In the genomic region with DNA sequence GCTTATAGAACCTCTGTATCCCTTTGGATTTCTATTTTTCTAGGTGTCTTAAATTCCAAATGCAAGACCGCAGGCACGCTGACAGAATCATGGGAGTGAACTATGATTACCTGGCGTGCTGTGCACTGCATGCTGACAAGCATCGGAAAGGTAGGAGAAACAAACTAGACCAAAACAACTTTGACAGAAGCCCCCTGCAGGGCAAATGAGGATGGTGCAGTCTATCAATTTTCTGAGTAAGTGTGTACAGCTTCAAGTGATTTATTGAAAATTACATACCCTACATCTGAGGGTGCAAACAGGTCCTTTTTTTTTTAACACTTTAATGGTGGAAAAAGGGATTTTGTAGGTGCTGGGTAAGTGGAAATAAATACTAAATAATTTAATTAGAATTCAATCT, we compare ENCODE assay signal across 14 mouse cellular contexts.
A peak's percentile ranks its signal among the peaks of the same experiment; 100 is the strongest.
DNase-seq lines count a peak whose midpoint lies in the region; ATAC-seq and TF ChIP-seq lines count a peak whose summit lies in the region.
"Had no signal": no experiment of that assay in that cellular context is flagged by ENCODE, and none has a peak within 500 bp of the region (broad histone marks: within the 10 kb centered on the region; RNA-seq: fewer than 3 reads in every experiment).

No protein-coding gene starts in this region.

- no peak overlapping the region for H3K4me2 ChIP-seq in intestine, postnatal 0 days (replicated peaks; ENCODE audit: low read depth)
- H3K4me2 ChIP-seq in intestine, embryonic 16.5 days (ENCODE audit: low read depth, low read length): no peak overlapping the region
- H3K4me2 ChIP-seq: limb, embryonic 13.5 days; midbrain, embryonic 15.5 days; stomach, embryonic 15.5 days had no signal

- no peak for ATAC-seq in intestine, postnatal 0 days
- ATAC-seq in intestine, embryonic 16.5 days: no peak
- peak; percentile 60; the same call in 1 of the 2 replicates for ATAC-seq in megakaryocyte, adult 5-6 weeks (ENCODE audit: poor library complexity, severe bottlenecking)
- no peak for ATAC-seq in monocyte, adult 5-6 weeks (replicated peaks; ENCODE audit: insufficient number of reproducible peaks, low FRiP score, low TSS enrichment, poor library complexity, severe bottlenecking)
- ATAC-seq: midbrain, embryonic 15.5 days had no signal

- no peak overlapping the region for H3K9ac ChIP-seq in intestine, postnatal 0 days (ENCODE audit: low read depth, low read length)
- no peak overlapping the region for H3K9ac ChIP-seq in intestine, embryonic 16.5 days (ENCODE audit: low read depth, low read length)
- H3K9ac ChIP-seq in ES-E14 (ENCODE audit: insufficient read depth, low read depth, low read length, poor library complexity, severe bottlenecking): no peak overlapping the region
- H3K9ac ChIP-seq: limb, embryonic 13.5 days; midbrain, embryonic 15.5 days; stomach, embryonic 15.5 days had no signal

- DNase-seq in 416B (ENCODE audit: low read depth) (peak; percentile 7), ES-E14 (ENCODE audit: low read depth, low spot score) (peak; percentile 19)
- no peak for DNase-seq in left cerebral cortex, postnatal 4 days
- DNase-seq: cerebellum, adult 18-20 months; heart, postnatal 4 days; kidney, postnatal 10 days had no signal

- no peak overlapping the region for H3K4me3 ChIP-seq in intestine, postnatal 0 days (ENCODE audit: low read depth, low read length)
- no peak overlapping the region for H3K4me3 ChIP-seq in intestine, embryonic 16.5 days (ENCODE audit: low read length)
- no peak overlapping the region for H3K4me3 ChIP-seq in ES-E14 (ENCODE audit: insufficient read depth in 1 of 2, low read depth in 1 of 2, low read length in 2 of 2, poor library complexity in 1 of 2, severe bottlenecking in 1 of 2)
- H3K4me3 ChIP-seq: erythroblast, embryonic 14.5 days; limb, embryonic 13.5 days; midbrain, embryonic 15.5 days; stomach, embryonic 15.5 days had no signal

- no peak overlapping the region for H3K27ac ChIP-seq in intestine, postnatal 0 days (ENCODE audit: low read depth, low read length)
- no peak overlapping the region for H3K27ac ChIP-seq in intestine, embryonic 16.5 days (ENCODE audit: low read length)
- no peak overlapping the region for H3K27ac ChIP-seq in ES-E14 (ENCODE audit: insufficient read depth, low read depth, low read length, poor library complexity, severe bottlenecking)
- H3K27ac ChIP-seq: limb, embryonic 13.5 days; midbrain, embryonic 15.5 days; stomach, embryonic 15.5 days had no signal

- intact Hi-C loops in left cerebral cortex, postnatal 4 days (cut with DNase I): no loop called here

- no peaks in the 10 kb centered on the region for H3K27me3 ChIP-seq in intestine, postnatal 0 days (replicated peaks; ENCODE audit: control insufficient read depth, insufficient read depth, low read length)
- H3K27me3 ChIP-seq in intestine, embryonic 16.5 days (replicated peaks; ENCODE audit: control insufficient read depth, insufficient read depth, low read length): no peaks in the 10 kb centered on the region
- H3K27me3 ChIP-seq: limb, embryonic 13.5 days; midbrain, embryonic 15.5 days; stomach, embryonic 15.5 days had no signal

- peak; percentile 54 for TF ChIP-seq CTCF in intestine, postnatal 0 days (IDR thresholded peaks at IDR 0.05; ENCODE audit: low read depth)

- H3K9me3 ChIP-seq in intestine, postnatal 0 days (ENCODE audit: control insufficient read depth): no peaks in the 10 kb centered on the region
- no peaks in the 10 kb centered on the region for H3K9me3 ChIP-seq in intestine, embryonic 16.5 days (ENCODE audit: control insufficient read depth, low read length)
- H3K9me3 ChIP-seq in ES-E14 (ENCODE audit: control insufficient read depth, insufficient read depth, low read depth, low read length): no peaks in the 10 kb centered on the region
- H3K9me3 ChIP-seq: limb, embryonic 13.5 days; midbrain, embryonic 15.5 days; stomach, embryonic 15.5 days had no signal

- no peaks in the 10 kb centered on the region for H3K36me3 ChIP-seq in intestine, postnatal 0 days (ENCODE audit: control insufficient read depth, insufficient read depth)
- H3K36me3 ChIP-seq in intestine, embryonic 16.5 days (ENCODE audit: control insufficient read depth, insufficient read depth, low read length): no peaks in the 10 kb centered on the region
- H3K36me3 ChIP-seq in ES-E14 (ENCODE audit: control insufficient read depth, insufficient read depth, low read length, poor library complexity, severe bottlenecking): no peaks in the 10 kb centered on the region
- H3K36me3 ChIP-seq: limb, embryonic 13.5 days; midbrain, embryonic 15.5 days; stomach, embryonic 15.5 days had no signal

- H3K4me1 ChIP-seq in intestine, postnatal 0 days (replicated peaks; ENCODE audit: control insufficient read depth, insufficient read depth, low read length): no peaks in the 10 kb centered on the region
- no peaks in the 10 kb centered on the region for H3K4me1 ChIP-seq in intestine, embryonic 16.5 days (ENCODE audit: control insufficient read depth, insufficient read depth, low read length)
- H3K4me1 ChIP-seq in ES-E14 (ENCODE audit: control insufficient read depth in 2 of 2, insufficient read depth in 2 of 2, low read length in 2 of 2, poor library complexity in 1 of 2): no peaks in the 10 kb centered on the region
- H3K4me1 ChIP-seq: limb, embryonic 13.5 days; midbrain, embryonic 15.5 days; stomach, embryonic 15.5 days had no signal

- in situ Hi-C loops in ES-E14 (cut with MboI; ENCODE audit: low sequenced_read_pairs in 2 of 2, unreplicated experiment in 2 of 2): no loop called here

- 81% methylated on average over 4 of the region's 4 CpGs for WGBS in intestine, postnatal 0 days
- WGBS in intestine, embryonic 16.5 days: 84% methylated on average over 4 of the region's 4 CpGs

TF ChIP-seq in ES-E14, 5 proteins besides CTCF, POLR2A, EP300 and RAD21:
- no peak for TF ChIP-seq CHD2 (IDR thresholded peaks at IDR 0.05; ENCODE audit: low read depth, low read length)
- TF ChIP-seq MAFK (IDR thresholded peaks at IDR 0.05; ENCODE audit: insufficient read depth, low read depth, low read length): no peak
- no peak for TF ChIP-seq ZC3H11A (IDR thresholded peaks at IDR 0.05; ENCODE audit: borderline replicate concordance, low read depth, low read length)
- TF ChIP-seq ZNF384 (IDR thresholded peaks at IDR 0.05; ENCODE audit: low read depth, low read length): no peak
- TF ChIP-seq HCFC1 (IDR thresholded peaks at IDR 0.05; ENCODE audit: borderline replicate concordance, insufficient read depth, low read length): no peak
